Mouse (Mus musculus): ENCODE measurements around the gene Nod2. TPM values are rescaled to one million over a fixed set of nuclear protein-coding genes. Genes with fewer than 3 reads are reported as not detected.

Nod2 gene
- polyA plus RNA-seq (2012; rRNA removed; ENCODE audit: low replicate concordance): 2.8 and 3.6 TPM in 2 replicates

GRCm38 (mm10) chr8:88646837-88647778 is at the start of gene Nod2:
Gene Nod2 (plus strand): TSS chr8:88647315.

GRCm38 (mm10) chr8:88635474-88636397 is 11.4 kb upstream of the Nod2 start, which contains the start of gene Snx20:
Gene Snx20 (minus strand): TSS chr8:88636128.

GRCm38 (mm10) chr8:88696721-88697641 is 49.9 kb downstream of the Nod2 start, which contains the start of gene Cyld:
Gene Cyld (plus strand): TSS chr8:88697028.

Other genes starting within 250 kb of the Nod2 start
- 15.2 and 24.2 TPM in 2 replicates for gene Nkd1, start 126.0 kb upstream of the Nod2 start, polyA plus RNA-seq (2012; rRNA removed; ENCODE audit: low replicate concordance)
- 14.5 and 72.3 TPM in 2 replicates for gene Snx20, start 11.2 kb upstream of the Nod2 start, polyA plus RNA-seq (2012; rRNA removed; ENCODE audit: low replicate concordance)
- gene Cyld, start 49.7 kb downstream of the Nod2 start, polyA plus RNA-seq (2012; rRNA removed; ENCODE audit: low replicate concordance): 8.1 and 12.3 TPM in 2 replicates

All from mammary gland, adult 2 months (tissue).